Mouse (Mus musculus) embryonic facial prominence, embryonic 12.5 days (tissue): Measurements from ENCODE around the gene Cacna1a. TPM values are rescaled to one million over a fixed set of nuclear protein-coding genes. Genes with fewer than 3 reads are reported as not detected.
"Not testable (repeated sequence)": the region's sequence is repeated elsewhere in the genome, so short reads cannot be mapped to it uniquely, and the experiment has no call there.

ENCODE experiments used
- ATAC-seq: fragments of 200-750 bp; cut with Nextera tagmentation; 2 replicates; pipeline ENCODE4 v1.8.0; 2017; ENCODE audit not compliant: insufficient number of reproducible peaks, insufficient read depth, low FRiP score, low TSS enrichment
- H3K27ac ChIP-seq: fragments of 300-500 bp; sonication (generic); 2 replicates; pipeline ENCODE4 v1.5.1; 2016; ENCODE audit warnings: mild to moderate bottlenecking
- H3K27me3 ChIP-seq: fragments of 300-500 bp; sonication (generic); 2 replicates; pipeline ENCODE4 v1.6.1; 2016; ENCODE audit warnings: mild to moderate bottlenecking, moderate library complexity
- H3K36me3 ChIP-seq: fragments of 300-500 bp; sonication (generic); 2 replicates; pipeline ENCODE4 v1.6.1; 2016; ENCODE audit warnings: mild to moderate bottlenecking
- H3K4me1 ChIP-seq: fragments of 300-500 bp; sonication (generic); 2 replicates; pipeline ENCODE4 v1.6.1; 2016
- H3K4me2 ChIP-seq: fragments of 300-500 bp; sonication (generic); replicated peaks from 2 replicates; pipeline ENCODE4 v1.6.1; 2016; ENCODE audit warnings: mild to moderate bottlenecking, moderate library complexity
- H3K4me3 ChIP-seq: fragments of 300-500 bp; sonication (generic); 2 replicates; pipeline ENCODE4 v1.5.1; 2016; ENCODE audit warnings: mild to moderate bottlenecking
- H3K9ac ChIP-seq: fragments of 300-500 bp; sonication (generic); 2 replicates; pipeline ENCODE4 v1.6.1; 2016; ENCODE audit warnings: mild to moderate bottlenecking, moderate library complexity
- H3K9me3 ChIP-seq: fragments of 300-500 bp; sonication (generic); 2 replicates; pipeline ENCODE4 v1.6.1; 2016; ENCODE audit warnings: mild to moderate bottlenecking, moderate library complexity
- WGBS: fragments of 180-500 bp; shearing (Covaris S2); methylation state at CpG from one replicate; pipeline ENCODE4 v1.1.7; 2016; 5-methylcytosine and 5-hydroxymethylcytosine counted together
- polyA plus RNA-seq: library from polyadenylated mRNA; unstranded; fragments of >200 nt; fragmentation: Nextera tagmentation; extraction: Ambion mirVana; gene quantifications from 2 replicates; pipeline ENCODE4 v1.2.1, GENCODE M21; 2016

The Cacna1a gene
- polyA plus RNA-seq, 1 experiment from 2014 or later = 11.0 TPM

DNA sequence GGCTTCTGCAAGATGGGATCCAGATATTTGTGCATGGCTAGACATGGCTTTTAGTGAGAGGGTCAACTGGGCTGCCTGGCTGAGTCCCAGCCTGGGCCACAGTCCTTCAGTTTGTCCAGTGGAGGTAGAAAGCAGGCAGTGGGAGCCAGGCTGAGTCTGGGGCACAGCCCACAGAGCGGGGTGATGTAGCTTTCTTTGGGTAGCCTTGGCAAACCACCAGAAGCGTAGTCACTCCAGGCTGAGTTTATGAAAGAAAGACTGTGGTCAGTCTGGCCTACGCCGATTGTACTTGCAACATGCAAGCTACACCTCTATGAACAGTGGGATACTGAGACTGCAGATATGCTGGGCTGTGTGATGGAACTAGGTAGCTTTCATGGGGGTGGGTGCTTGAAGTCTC is 94.8 kb downstream of the Cacna1a start:
- no peaks in the 10 kb centered on the region for H3K27me3 ChIP-seq
- 90% methylated on average over 4 of the region's 4 CpGs for WGBS

DNA sequence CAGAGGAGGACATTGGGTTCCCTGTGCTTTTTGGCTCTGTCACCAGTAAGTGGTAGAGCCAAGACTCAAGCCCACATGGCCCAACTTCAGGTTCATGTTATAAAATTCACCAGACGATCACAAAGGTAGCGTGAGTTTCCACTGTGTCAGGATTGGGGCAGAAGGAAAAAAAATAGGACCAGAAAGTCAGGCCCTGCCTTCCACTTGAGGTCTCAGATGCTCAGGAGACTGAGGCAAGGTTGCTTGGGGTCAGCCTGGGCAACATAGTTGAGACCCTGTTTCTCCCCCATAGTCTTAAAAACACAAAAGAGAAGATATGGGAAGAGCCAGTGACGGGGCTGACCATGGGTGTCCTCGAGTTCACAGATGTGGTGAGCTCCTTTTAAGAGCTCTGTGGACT is 97.1 kb downstream of the Cacna1a start:
- H3K27ac ChIP-seq = no peak overlapping the region
- WGBS = 81% methylated on average over 4 of the region's 4 CpGs
- no peak overlapping the region for H3K4me3 ChIP-seq
- no peaks in the 10 kb centered on the region for H3K27me3 ChIP-seq
- no peak for ATAC-seq
- no peaks in the 10 kb centered on the region for H3K9me3 ChIP-seq
- H3K36me3 ChIP-seq = no peaks in the 10 kb centered on the region
- H3K4me1 ChIP-seq = no peaks in the 10 kb centered on the region
- no peak overlapping the region for H3K4me2 ChIP-seq
- H3K9ac ChIP-seq = no peak overlapping the region

More for the DNA sequence above, 94.8 kb downstream of the Cacna1a start:
- no peaks in the 10 kb centered on the region for H3K4me1 ChIP-seq
- no peak overlapping the region for H3K27ac ChIP-seq
- no peak overlapping the region for H3K9ac ChIP-seq
- no peak overlapping the region for H3K4me2 ChIP-seq
- ATAC-seq = no peak
- H3K36me3 ChIP-seq = no peaks in the 10 kb centered on the region
- no peaks in the 10 kb centered on the region for H3K9me3 ChIP-seq
- no peak overlapping the region for H3K4me3 ChIP-seq

DNA sequence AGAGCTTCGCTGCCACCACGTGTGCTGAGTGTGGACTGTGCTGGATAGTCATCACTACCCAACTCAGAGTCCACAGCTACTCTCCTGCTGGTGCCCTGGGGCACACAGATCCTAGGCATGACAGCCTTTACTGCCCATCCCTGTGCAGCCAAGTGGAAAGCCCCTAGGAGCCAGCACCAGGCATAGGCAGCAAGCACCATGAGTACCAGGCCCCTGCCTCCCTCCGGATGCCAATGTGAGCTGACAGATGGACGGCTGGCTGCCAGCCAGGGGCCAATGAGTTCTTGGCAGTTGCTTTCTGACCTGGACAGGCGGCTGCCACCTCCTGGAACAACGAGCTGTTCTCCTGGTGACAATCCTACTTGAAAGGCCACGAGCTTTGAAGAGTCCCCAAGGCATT is 97.6 kb downstream of the Cacna1a start:
- H3K36me3 ChIP-seq = no peaks in the 10 kb centered on the region
- no peak overlapping the region for H3K9ac ChIP-seq
- H3K4me1 ChIP-seq = no peaks in the 10 kb centered on the region
- H3K4me3 ChIP-seq = no peak overlapping the region
- no peak for ATAC-seq
- no peaks in the 10 kb centered on the region for H3K9me3 ChIP-seq
- no peak overlapping the region for H3K27ac ChIP-seq
- WGBS = 77% methylated on average over 7 of the region's 7 CpGs
- H3K27me3 ChIP-seq = no peaks in the 10 kb centered on the region
- H3K4me2 ChIP-seq = no peak overlapping the region

DNA sequence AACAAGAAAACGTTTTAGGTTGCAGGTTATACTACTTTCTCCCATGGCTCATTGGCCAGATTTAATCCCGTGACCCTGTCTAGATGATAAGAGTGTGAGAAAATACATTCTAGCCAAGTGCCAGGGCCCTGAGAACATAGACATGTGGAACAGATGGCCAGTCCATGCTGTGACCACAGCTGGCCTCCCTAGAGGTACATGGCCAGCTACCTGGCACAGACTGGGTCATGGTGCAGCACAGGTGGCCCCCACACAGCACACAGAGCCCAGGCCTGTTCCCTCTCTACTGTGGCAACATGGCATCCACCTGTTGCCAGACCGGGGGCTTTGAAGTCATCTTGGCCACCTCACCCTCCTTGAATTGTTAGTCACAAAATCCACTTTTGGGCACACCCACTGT is 101.0 kb downstream of the Cacna1a start:
- no peaks in the 10 kb centered on the region for H3K36me3 ChIP-seq
- no peaks in the 10 kb centered on the region for H3K4me1 ChIP-seq
- H3K4me2 ChIP-seq = no peak overlapping the region
- 77% methylated on average over 3 of the region's 3 CpGs for WGBS
- no peak overlapping the region for H3K9ac ChIP-seq
- no peak for ATAC-seq
- H3K27me3 ChIP-seq = no peaks in the 10 kb centered on the region
- H3K9me3 ChIP-seq = no peaks in the 10 kb centered on the region
- no peak overlapping the region for H3K27ac ChIP-seq
- no peak overlapping the region for H3K4me3 ChIP-seq

DNA sequence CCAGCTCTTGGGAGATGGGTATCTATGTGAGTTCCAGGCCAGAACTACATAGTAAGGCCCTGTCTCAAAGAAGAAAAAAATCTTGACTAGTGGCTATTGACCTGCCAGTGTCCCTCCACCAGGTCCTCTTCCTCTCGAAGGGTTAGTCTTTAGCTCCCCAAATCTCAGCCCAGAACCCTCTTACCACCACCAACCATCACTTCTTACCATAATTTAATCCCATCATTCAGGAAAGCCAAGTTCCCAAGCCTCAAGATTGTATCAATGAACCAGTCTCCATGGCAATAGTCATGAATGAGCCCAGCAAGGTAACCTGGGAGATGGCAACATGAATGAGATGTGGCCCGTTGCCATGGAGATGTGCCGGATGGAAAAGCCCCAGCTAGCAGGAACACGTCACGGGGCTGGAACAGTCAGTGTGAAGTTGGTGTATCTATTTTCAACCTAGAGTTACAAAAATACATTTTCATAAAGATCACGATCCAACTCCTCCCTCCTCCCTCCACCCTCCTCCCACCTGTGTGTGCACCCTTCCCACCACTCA is 106.4 kb downstream of the Cacna1a start:
- Histone ChIP-seq H3K4me2 (no peak overlapping the region), H3K27ac (no peak overlapping the region), H3K27me3 (no peaks in the 10 kb centered on the region), H3K9me3 (no peaks in the 10 kb centered on the region), H3K4me1 (no peaks in the 10 kb centered on the region), H3K4me3 (no peak overlapping the region), H3K9ac (no peak overlapping the region), H3K36me3 (no peaks in the 10 kb centered on the region)
- ATAC-seq = no peak
- 76% methylated on average over 6 of the region's 6 CpGs for WGBS

DNA sequence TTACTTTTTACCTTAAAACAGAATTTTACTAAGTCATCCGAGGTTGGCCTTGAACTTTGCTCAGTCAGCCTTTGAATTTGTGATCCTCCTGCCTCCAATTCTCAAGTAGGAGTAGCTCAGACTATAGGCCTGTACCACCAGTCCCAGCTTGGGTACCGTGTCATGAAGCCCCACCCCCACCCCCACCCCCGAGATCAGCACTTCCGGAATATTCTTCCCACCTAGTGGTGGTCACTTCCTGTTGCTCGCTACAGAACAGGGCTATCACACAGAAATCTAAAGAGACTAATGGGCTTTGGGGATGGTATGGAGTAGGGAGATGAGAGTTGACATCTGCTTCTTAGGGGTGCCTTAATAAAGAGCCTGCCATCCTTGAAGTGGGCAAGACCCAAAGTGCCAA is 112.9 kb downstream of the Cacna1a start:
- ATAC-seq = no peak
- WGBS = 75% methylated on average over 5 of the region's 5 CpGs

GRCm38 (mm10) chr8:84501671-84502308 is 113.5 kb downstream of the Cacna1a start:
- H3K9ac ChIP-seq = no peak overlapping the region
- no peak for ATAC-seq
- no peak overlapping the region for H3K27ac ChIP-seq
- H3K36me3 ChIP-seq = no peaks in the 10 kb centered on the region
- no peaks in the 10 kb centered on the region for H3K4me1 ChIP-seq
- H3K4me2 ChIP-seq = no peak overlapping the region
- no peaks in the 10 kb centered on the region for H3K9me3 ChIP-seq
- H3K27me3 ChIP-seq = no peaks in the 10 kb centered on the region
- 73% methylated on average over 10 of the region's 10 CpGs for WGBS
- H3K4me3 ChIP-seq = no peak overlapping the region

More for the DNA sequence above, 112.9 kb downstream of the Cacna1a start:
- Histone ChIP-seq H3K27ac (no peak overlapping the region), H3K9me3 (no peaks in the 10 kb centered on the region), H3K9ac (no peak overlapping the region), H3K4me1 (no peaks in the 10 kb centered on the region), H3K4me3 (no peak overlapping the region), H3K4me2 (no peak overlapping the region), H3K27me3 (no peaks in the 10 kb centered on the region), H3K36me3 (no peaks in the 10 kb centered on the region)

DNA sequence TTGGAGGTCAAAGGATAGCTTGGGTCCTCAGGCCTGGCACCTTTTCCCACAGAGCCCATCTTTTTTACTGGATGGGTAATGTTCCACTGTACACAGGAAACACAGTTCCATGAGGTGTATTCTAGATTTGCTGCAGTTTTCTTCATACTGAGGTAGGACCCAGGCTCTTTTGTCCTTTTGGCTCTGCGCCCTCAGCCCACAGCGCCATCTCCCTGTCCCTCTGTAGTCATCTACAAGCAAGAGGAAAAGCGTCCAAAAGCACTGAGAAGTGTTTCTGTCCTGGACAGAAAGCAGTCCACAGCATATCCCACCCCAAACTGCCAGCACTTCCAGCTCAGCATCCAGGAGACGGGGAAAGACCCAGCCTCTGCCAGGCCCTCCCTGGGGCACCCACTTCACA is 114.4 kb downstream of the Cacna1a start:
- no peak overlapping the region for H3K4me2 ChIP-seq
- H3K36me3 ChIP-seq = no peaks in the 10 kb centered on the region
- no peaks in the 10 kb centered on the region for H3K9me3 ChIP-seq
- 82% methylated on average over 4 of the region's 4 CpGs for WGBS
- H3K27ac ChIP-seq = no peak overlapping the region
- ATAC-seq = no peak
- H3K27me3 ChIP-seq = no peaks in the 10 kb centered on the region
- no peaks in the 10 kb centered on the region for H3K4me1 ChIP-seq
- no peak overlapping the region for H3K4me3 ChIP-seq
- no peak overlapping the region for H3K9ac ChIP-seq

GRCm38 (mm10) chr8:84507220-84507619 is 119.0 kb downstream of the Cacna1a start:
- no peak overlapping the region for H3K27ac ChIP-seq
- H3K4me2 ChIP-seq = no peak overlapping the region
- H3K4me1 ChIP-seq = no peaks in the 10 kb centered on the region
- no peak overlapping the region for H3K9ac ChIP-seq
- H3K27me3 ChIP-seq = no peaks in the 10 kb centered on the region
- no peak overlapping the region for H3K4me3 ChIP-seq
- no peaks in the 10 kb centered on the region for H3K9me3 ChIP-seq
- no peaks in the 10 kb centered on the region for H3K36me3 ChIP-seq
- no peak for ATAC-seq
- 75% methylated on average over 5 of the region's 5 CpGs for WGBS

DNA sequence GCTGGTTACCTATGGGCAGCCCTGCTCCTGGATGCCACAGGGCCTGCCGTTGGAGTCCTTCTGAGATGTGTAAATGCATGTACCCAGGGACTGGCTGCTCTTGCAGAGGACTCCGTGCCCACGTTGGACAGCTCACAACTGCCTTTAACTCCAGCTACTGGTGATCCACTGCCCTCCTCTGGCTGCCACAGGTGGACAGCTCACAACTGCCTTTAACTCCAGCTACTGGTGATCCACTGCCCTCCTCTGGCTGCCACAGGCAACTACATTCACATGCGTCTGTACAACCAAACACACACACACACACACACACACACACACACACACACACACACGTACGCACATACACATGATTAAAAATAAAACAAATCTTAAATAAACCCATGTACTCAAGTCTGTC is 121.5 kb downstream of the Cacna1a start:
- not testable (repeated sequence) for ATAC-seq, H3K36me3 ChIP-seq, H3K27me3 ChIP-seq, H3K27ac ChIP-seq, H3K4me1 ChIP-seq, H3K4me2 ChIP-seq, H3K9me3 ChIP-seq, H3K4me3 ChIP-seq, H3K9ac ChIP-seq
- WGBS = 86% methylated on average over 6 of the region's 6 CpGs

DNA sequence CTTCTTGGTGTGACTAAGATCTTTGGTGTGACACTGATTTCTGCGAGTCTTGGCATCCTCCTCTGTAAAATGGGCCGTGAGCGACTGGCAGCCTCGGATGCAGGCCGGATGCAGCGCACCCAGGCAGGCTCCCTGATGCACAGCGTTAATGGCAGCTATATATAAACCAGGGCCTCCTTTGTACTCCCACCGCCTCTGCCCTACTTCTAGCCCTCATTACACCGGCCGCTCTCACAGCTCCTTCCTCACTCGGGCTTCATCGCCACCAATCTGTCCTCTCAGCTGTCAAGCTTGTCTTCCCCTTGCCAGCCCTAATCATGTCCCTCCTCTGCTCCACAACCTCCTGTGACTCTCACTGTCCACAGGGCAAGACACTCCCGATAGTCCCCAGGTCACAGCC is 123.4 kb downstream of the Cacna1a start:
- Histone ChIP-seq H3K36me3 (no peaks in the 10 kb centered on the region), H3K9ac (no peak overlapping the region), H3K4me1 (no peaks in the 10 kb centered on the region), H3K27ac (no peak overlapping the region), H3K4me3 (no peak overlapping the region), H3K27me3 (no peaks in the 10 kb centered on the region), H3K9me3 (no peaks in the 10 kb centered on the region), H3K4me2 (no peak overlapping the region)
- ATAC-seq = no peak
- WGBS = 83% methylated on average over 13 of the region's 13 CpGs

- 6% methylated on average over 2 of the region's 2 CpGs for WGBS
- no peak overlapping the region for H3K9ac ChIP-seq
- H3K4me2 ChIP-seq = no peak overlapping the region
- no peaks in the 10 kb centered on the region for H3K9me3 ChIP-seq
- H3K27ac ChIP-seq = no peak overlapping the region
- no peaks in the 10 kb centered on the region for H3K27me3 ChIP-seq
- H3K36me3 ChIP-seq = no peaks in the 10 kb centered on the region
- no peak for ATAC-seq
- no peaks in the 10 kb centered on the region for H3K4me1 ChIP-seq
- H3K4me3 ChIP-seq = no peak overlapping the region
Observed at GRCm38 (mm10) chr8:84513765-84514164, 125.5 kb downstream of the Cacna1a start.
